Mouse (Mus musculus) spleen, adult 10 weeks (tissue): ENCODE results near the gene Gmfg. TPM values are rescaled to one million over a fixed set of nuclear protein-coding genes. Genes with fewer than 3 reads are reported as not detected.

ENCODE experiments used
- polyA plus RNA-seq: library from polyadenylated mRNA; stranded (reverse); fragments of 350-450 nt; fragmentation: Illumina TruSeq; extraction: RNeasy Lipid Tissue Mini Kit (QIAGEN cat#74804); gene quantifications from one replicate; pipeline ENCODE4 v1.2.3, GENCODE M21; 2015; ENCODE audit warnings: low replicate concordance; ENCODE audit not compliant: insufficient read depth

Gene Gmfg
- 376 TPM for polyA plus RNA-seq

DNA sequence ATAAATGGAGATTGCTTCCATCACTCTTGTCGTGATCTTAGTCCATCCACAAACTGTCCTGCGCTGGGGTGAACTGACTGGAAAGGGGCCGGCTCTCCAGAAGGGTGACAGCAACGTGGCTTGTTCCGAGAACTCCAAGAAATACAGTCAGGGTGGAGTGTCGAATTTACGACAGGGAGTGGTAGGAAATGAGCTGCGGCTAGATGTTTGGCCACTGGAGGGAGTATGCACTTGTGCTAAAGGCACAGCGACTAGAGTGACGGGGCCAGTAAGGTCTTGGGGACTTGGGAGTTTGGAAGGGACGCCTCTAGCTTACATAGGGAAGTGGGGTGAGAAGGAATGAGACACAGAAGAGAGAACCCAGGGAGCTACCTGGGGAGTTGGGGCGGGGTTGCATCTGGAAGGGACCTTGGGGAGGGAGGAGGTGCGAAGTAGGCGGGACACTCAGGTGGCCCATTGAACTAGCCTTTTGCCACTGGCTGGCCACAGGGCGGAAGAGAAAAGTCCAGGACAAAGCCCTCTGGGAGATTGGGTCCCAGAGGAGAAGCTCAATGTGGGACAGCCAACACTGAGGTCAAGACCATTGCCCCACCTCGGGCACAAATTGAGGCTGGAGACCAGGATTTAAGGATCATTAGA is at the start of gene Gmfg:
Gene Gmfg, plus strand, starts transcription at position 516 of the 639 bp plus-strand sequence.

DNA sequence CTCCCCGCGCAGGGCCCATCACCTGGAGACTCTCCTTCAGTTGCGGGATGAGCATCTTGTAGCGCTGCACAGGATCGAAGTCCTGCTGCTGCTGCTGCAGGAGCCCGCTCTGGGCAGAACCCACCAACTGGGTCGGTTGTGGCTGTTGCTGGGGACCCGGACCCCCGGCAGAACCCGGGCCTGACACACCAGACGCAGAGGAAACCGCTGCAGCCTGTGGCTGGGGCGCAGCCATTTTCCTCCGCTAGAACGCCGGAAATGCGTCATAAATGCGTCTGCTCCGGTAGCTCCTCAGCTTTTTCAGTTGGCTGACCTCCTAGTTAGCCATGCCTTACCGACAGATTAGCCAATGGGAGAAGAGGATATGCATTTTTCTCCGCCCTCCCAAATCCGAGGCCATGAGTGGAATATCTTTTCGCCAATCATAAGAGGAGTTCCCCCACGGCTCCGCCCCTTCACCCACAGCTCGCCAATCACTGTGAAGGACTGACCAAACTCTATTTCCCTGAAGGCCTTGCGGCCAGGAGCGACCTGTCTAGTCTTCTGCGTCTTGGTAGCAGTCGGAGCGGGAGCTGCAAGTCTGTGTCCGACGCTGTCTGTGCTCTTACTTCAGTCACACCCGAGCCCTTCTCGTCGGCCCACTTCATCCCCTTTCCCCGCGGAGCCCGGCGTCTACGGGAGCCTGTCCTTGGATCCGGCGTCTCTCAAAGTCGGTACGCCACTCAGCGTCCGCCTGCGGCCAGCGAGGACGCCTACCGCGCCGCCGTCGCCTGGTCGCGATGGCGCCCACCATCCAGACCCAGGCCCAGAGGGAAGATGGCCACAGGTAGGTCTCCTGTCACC is 44.6 kb upstream of the Gmfg start, which contains the start of the genes Med29 and Paf1:
Gene Med29, minus strand, starts transcription at position 280 of the 843 bp plus-strand sequence.
Gene Paf1, plus strand, starts transcription at position 523 of the 843 bp plus-strand sequence.

DNA sequence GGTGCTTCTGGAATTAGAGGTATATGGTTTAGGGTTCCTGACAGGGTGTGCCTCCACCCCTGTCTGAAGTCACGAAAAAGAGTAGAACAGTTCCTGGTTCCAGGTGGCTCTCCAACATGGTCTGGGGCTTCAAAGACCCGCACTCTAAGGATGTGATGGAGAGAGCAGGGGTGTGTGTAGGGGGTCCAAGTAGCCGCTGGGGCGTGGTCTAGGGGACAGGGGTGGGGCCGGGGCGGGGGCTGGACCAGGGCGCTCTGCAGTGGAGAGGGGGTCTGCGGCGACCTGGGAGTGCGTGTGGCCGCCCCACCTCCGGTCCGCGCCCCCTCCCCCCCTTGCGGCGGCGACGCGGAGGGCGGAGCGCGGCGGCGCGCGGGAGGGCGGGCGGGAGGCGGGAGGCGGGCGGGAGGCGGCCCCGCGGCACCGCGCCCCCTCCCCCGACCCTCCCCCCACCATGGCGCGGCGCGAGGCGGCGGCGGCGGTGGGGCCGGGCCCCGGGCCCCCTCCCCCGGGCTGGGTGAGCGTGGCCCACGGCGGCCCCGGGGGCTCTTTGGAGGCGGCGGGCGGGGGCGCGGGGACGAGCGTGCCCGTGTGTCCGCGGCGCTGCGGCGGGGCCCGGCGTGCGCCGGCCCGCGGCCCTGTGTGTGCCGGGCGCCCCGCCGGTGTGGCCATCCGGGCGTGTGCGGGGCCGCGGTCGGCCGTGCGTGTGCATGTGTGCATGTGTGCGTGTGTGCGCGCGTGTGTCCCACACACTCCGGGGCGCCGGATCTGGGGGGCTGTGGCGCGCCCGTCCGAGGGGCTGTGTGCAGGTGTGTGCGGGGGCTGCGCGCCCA is 14.5 kb downstream of the Gmfg start, which contains the start of gene Lrfn1:
Gene Lrfn1, plus strand, starts transcription at position 450 of the 830 bp plus-strand sequence.

Other genes with a start within 250 kb of the Gmfg start
- gene Eid2, start 169.6 kb upstream of the Gmfg start, polyA plus RNA-seq: 4.0 TPM
- gene Eid2b, start 159.7 kb upstream of the Gmfg start, polyA plus RNA-seq: 6.2 TPM
- gene Selenov, start 146.3 kb upstream of the Gmfg start, polyA plus RNA-seq: not detected
- gene Dll3, start 135.2 kb upstream of the Gmfg start, polyA plus RNA-seq: not detected
- gene Timm50, start 125.4 kb upstream of the Gmfg start, polyA plus RNA-seq: 17.4 TPM
- 76.8 TPM for gene Supt5, start 98.7 kb upstream of the Gmfg start, polyA plus RNA-seq
- 2,610 TPM for gene Rps16, start 86.8 kb upstream of the Gmfg start, polyA plus RNA-seq
- 62.1 TPM for gene Plekhg2, start 64.8 kb upstream of the Gmfg start, polyA plus RNA-seq
- gene Zfp36, start 57.2 kb upstream of the Gmfg start, polyA plus RNA-seq: 93.6 TPM
- 6.7 TPM for gene Med29, start 44.7 kb upstream of the Gmfg start, polyA plus RNA-seq
- gene Paf1, start 44.5 kb upstream of the Gmfg start, polyA plus RNA-seq: 170 TPM
- 0.29 TPM for gene Lrfn1, start 14.5 kb downstream of the Gmfg start, polyA plus RNA-seq
- not detected for gene Ifnl2, start 73.0 kb downstream of the Gmfg start, polyA plus RNA-seq
- gene Ifnl3, start 85.4 kb downstream of the Gmfg start, polyA plus RNA-seq: not detected
- gene Sycn, start 103.4 kb downstream of the Gmfg start, polyA plus RNA-seq: 0.75 TPM
- gene Nccrp1, start 109.8 kb downstream of the Gmfg start, polyA plus RNA-seq: 0.25 TPM
- 11.7 TPM for gene Samd4b, start 160.7 kb downstream of the Gmfg start, polyA plus RNA-seq
- 4.7 TPM for gene Pak4, start 160.7 kb downstream of the Gmfg start, polyA plus RNA-seq
- gene Acp7, start 193.9 kb downstream of the Gmfg start, polyA plus RNA-seq: not detected